Mouse (Mus musculus) embryonic facial prominence, embryonic 10.5 days (tissue): ENCODE data around the gene Alk. TPM values are rescaled to one million over a fixed set of nuclear protein-coding genes. Genes with fewer than 3 reads are reported as not detected.

ENCODE experiments used
- DNase-seq: peaks from one replicate; pipeline ENCODE4 v3.0.0-alpha.2; 2017; ENCODE audit warnings: low spot score
- H3K27ac ChIP-seq: fragments of 300-500 bp; sonication (generic); replicated peaks from 2 replicates; pipeline ENCODE4 v1.5.1; 2016; ENCODE audit warnings: mild to moderate bottlenecking
- H3K27me3 ChIP-seq: fragments of 300-500 bp; sonication (generic); replicated peaks from 2 replicates; pipeline ENCODE4 v1.6.1; 2016; ENCODE audit warnings: low read depth, mild to moderate bottlenecking; ENCODE audit not compliant: poor library complexity, severe bottlenecking
- H3K36me3 ChIP-seq: fragments of 300-500 bp; sonication (generic); replicated peaks from 2 replicates; pipeline ENCODE4 v1.6.1; 2016; ENCODE audit warnings: mild to moderate bottlenecking, moderate library complexity
- H3K4me1 ChIP-seq: fragments of 300-500 bp; sonication (generic); 2 replicates; pipeline ENCODE4 v1.6.1; 2016
- H3K4me3 ChIP-seq: fragments of 300-500 bp; sonication (generic); 2 replicates; pipeline ENCODE4 v1.5.1; 2016; ENCODE audit warnings: mild to moderate bottlenecking, moderate library complexity
- H3K9me3 ChIP-seq: fragments of 300-500 bp; sonication (generic); 2 replicates; pipeline ENCODE4 v1.6.1; 2016; ENCODE audit warnings: mild to moderate bottlenecking
- WGBS: fragments of 180-500 bp; shearing (Covaris S2); methylation state at CpG from one replicate; pipeline ENCODE4 v1.1.7; 2016; 5-methylcytosine and 5-hydroxymethylcytosine counted together
- polyA plus RNA-seq: library from polyadenylated mRNA; unstranded; fragments of >200 nt; fragmentation: Nextera tagmentation; extraction: Ambion mirVana; gene quantifications from 2 replicates; pipeline ENCODE4 v1.2.1, GENCODE M21; 2016

The Alk gene
- polyA plus RNA-seq, 1 experiment from 2014 or later, result 0.40 TPM

GRCm38 (mm10) chr17:72197576-72197975, 406.9 kb downstream of the Alk start:
- Histone ChIP-seq H3K27ac (no peak overlapping the region), H3K9me3 (no peaks in the 10 kb centered on the region), H3K4me1 (peaks cover 7% of the 10 kb centered on the region; the same call in 1 of the 2 replicates), H3K36me3 (no peaks in the 10 kb centered on the region), H3K27me3 (no peaks in the 10 kb centered on the region), H3K4me3 (no peak overlapping the region)
- no peak for DNase-seq
- 84% methylated on average over 6 of the region's 6 CpGs for WGBS

- Histone ChIP-seq H3K4me1 (peaks cover 7% of the 10 kb centered on the region; the same call in 1 of the 2 replicates), H3K27me3 (no peaks in the 10 kb centered on the region), H3K36me3 (no peaks in the 10 kb centered on the region), H3K9me3 (no peaks in the 10 kb centered on the region), H3K4me3 (no peak overlapping the region), H3K27ac (no peak overlapping the region; the same call in 1 of the 2 replicates)
- 37% methylated on average over 12 of the region's 12 CpGs for WGBS
- no peak for DNase-seq
Measured at GRCm38 (mm10) chr17:72194976-72195650, 409.3 kb downstream of the Alk start.

GRCm38 (mm10) chr17:72190536-72190935, 413.9 kb downstream of the Alk start:
- Histone ChIP-seq H3K27me3 (no peaks in the 10 kb centered on the region), H3K27ac (no peak overlapping the region), H3K4me3 (no peak overlapping the region), H3K4me1 (peaks cover 7% of the 10 kb centered on the region; the same call in 1 of the 2 replicates), H3K9me3 (no peaks in the 10 kb centered on the region), H3K36me3 (no peaks in the 10 kb centered on the region)
- no peak for DNase-seq
- WGBS, result 89% methylated on average over 8 of the region's 8 CpGs

- 78% methylated on average over 1 of the region's 1 CpGs for WGBS
- DNase-seq, result no peak
- Histone ChIP-seq H3K27ac (no peak overlapping the region), H3K4me1 (no peaks in the 10 kb centered on the region), H3K27me3 (no peaks in the 10 kb centered on the region), H3K9me3 (no peaks in the 10 kb centered on the region), H3K4me3 (no peak overlapping the region), H3K36me3 (no peaks in the 10 kb centered on the region)
Measured at GRCm38 (mm10) chr17:72187026-72187425, 417.4 kb downstream of the Alk start.

- Histone ChIP-seq H3K36me3 (no peaks in the 10 kb centered on the region), H3K9me3 (no peaks in the 10 kb centered on the region), H3K4me3 (no peak overlapping the region), H3K4me1 (no peaks in the 10 kb centered on the region), H3K27ac (no peak overlapping the region), H3K27me3 (no peaks in the 10 kb centered on the region)
- DNase-seq, result no peak
- WGBS, result 58% methylated on average over 2 of the region's 2 CpGs
Measured at GRCm38 (mm10) chr17:72182414-72182813, 422.0 kb downstream of the Alk start.

GRCm38 (mm10) chr17:72180200-72180599, 424.2 kb downstream of the Alk start:
- Histone ChIP-seq H3K27ac (no peak overlapping the region), H3K9me3 (no peaks in the 10 kb centered on the region), H3K4me1 (no peaks in the 10 kb centered on the region), H3K36me3 (no peaks in the 10 kb centered on the region), H3K4me3 (no peak overlapping the region), H3K27me3 (no peaks in the 10 kb centered on the region)
- no peak for DNase-seq
- WGBS, result 96% methylated on average over 9 of the region's 9 CpGs

GRCm38 (mm10) chr17:72179722-72180140, 424.7 kb downstream of the Alk start:
- 91% methylated on average over 14 of the region's 14 CpGs for WGBS
- DNase-seq, result no peak
- Histone ChIP-seq H3K36me3 (no peaks in the 10 kb centered on the region), H3K4me3 (no peak overlapping the region), H3K9me3 (no peaks in the 10 kb centered on the region), H3K27ac (no peak overlapping the region), H3K27me3 (no peaks in the 10 kb centered on the region), H3K4me1 (no peaks in the 10 kb centered on the region)

GRCm38 (mm10) chr17:72173778-72174177, 430.6 kb downstream of the Alk start:
- 85% methylated on average over 3 of the region's 3 CpGs for WGBS

GRCm38 (mm10) chr17:72168152-72168551, 436.3 kb downstream of the Alk start:
- Histone ChIP-seq H3K4me3 (no peak overlapping the region), H3K9me3 (no peaks in the 10 kb centered on the region), H3K27ac (no peak overlapping the region), H3K4me1 (no peaks in the 10 kb centered on the region), H3K27me3 (no peaks in the 10 kb centered on the region), H3K36me3 (no peaks in the 10 kb centered on the region)
- 87% methylated on average over 5 of the region's 5 CpGs for WGBS
- no peak for DNase-seq

More at GRCm38 (mm10) chr17:72173778-72174177, 430.6 kb downstream of the Alk start:
- Histone ChIP-seq H3K27me3 (no peaks in the 10 kb centered on the region), H3K4me1 (no peaks in the 10 kb centered on the region), H3K9me3 (no peaks in the 10 kb centered on the region), H3K4me3 (no peak overlapping the region), H3K27ac (no peak overlapping the region), H3K36me3 (no peaks in the 10 kb centered on the region)
- DNase-seq, result no peak

GRCm38 (mm10) chr17:72158857-72159385, 445.5 kb downstream of the Alk start:
- H3K36me3 ChIP-seq, result no peaks in the 10 kb centered on the region
- no peak for DNase-seq
- peaks cover 4% of the 10 kb centered on the region; the same call in 1 of the 2 replicates for H3K9me3 ChIP-seq
- H3K4me3 ChIP-seq, result no peak overlapping the region
- H3K27ac ChIP-seq, result no peak overlapping the region
- peaks cover 7% of the 10 kb centered on the region; the same call in 1 of the 2 replicates for H3K4me1 ChIP-seq
- 77% methylated on average over 5 of the region's 5 CpGs for WGBS
- H3K27me3 ChIP-seq, result no peaks in the 10 kb centered on the region

GRCm38 (mm10) chr17:72157830-72158629, 446.4 kb downstream of the Alk start:
- Histone ChIP-seq H3K9me3 (peaks cover 5% of the 10 kb centered on the region; the same call in 1 of the 2 replicates), H3K4me3 (no peak overlapping the region), H3K36me3 (no peaks in the 10 kb centered on the region), H3K27ac (no peak overlapping the region), H3K4me1 (peaks cover 7% of the 10 kb centered on the region; the same call in 1 of the 2 replicates), H3K27me3 (no peaks in the 10 kb centered on the region)
- WGBS, result 72% methylated on average over 10 of the region's 10 CpGs
- DNase-seq, result no peak

- Histone ChIP-seq H3K4me3 (no peak overlapping the region), H3K27ac (no peak overlapping the region), H3K36me3 (no peaks in the 10 kb centered on the region), H3K4me1 (peaks cover 6% of the 10 kb centered on the region; the same call in 1 of the 2 replicates), H3K27me3 (no peaks in the 10 kb centered on the region), H3K9me3 (peaks cover 5% of the 10 kb centered on the region; the same call in 1 of the 2 replicates)
- 83% methylated on average over 3 of the region's 3 CpGs for WGBS
- no peak for DNase-seq
Measured at GRCm38 (mm10) chr17:72153038-72153437, 451.4 kb downstream of the Alk start.
